Mouse (Mus musculus) fat pad, adult 2 months (tissue): ENCODE data around the gene C77080.

Experiments used
- DNase-seq: peaks from one replicate; pipeline ENCODE4 v3.0.0-alpha.2; 2011; ENCODE audit warnings: low read depth, low spot score; ENCODE audit errors: extremely low read depth

C77080 gene

GRCm38 (mm10) chr4:129241898-129242297 lies 19.3 kb downstream of the C77080 start:
- DNase-seq, result no peak

GRCm38 (mm10) chr4:129239075-129239474 lies 22.1 kb downstream of the C77080 start:
- no peak for DNase-seq

GRCm38 (mm10) chr4:129238579-129239016 lies 22.6 kb downstream of the C77080 start:
- peak; percentile 80 for DNase-seq

GRCm38 (mm10) chr4:129237843-129238441 lies 23.3 kb downstream of the C77080 start:
- DNase-seq, result no peak

GRCm38 (mm10) chr4:129236236-129236813 lies 24.9 kb downstream of the C77080 start:
- DNase-seq, result peak; percentile 83

- DNase-seq, result no peak
Measured at GRCm38 (mm10) chr4:129235147-129235546, 26.1 kb downstream of the C77080 start.

- no peak for DNase-seq
Measured at GRCm38 (mm10) chr4:129234488-129234887, 26.7 kb downstream of the C77080 start.

- no peak for DNase-seq
Measured at GRCm38 (mm10) chr4:129232561-129233360, 28.4 kb downstream of the C77080 start.

- no peak for DNase-seq
Measured at GRCm38 (mm10) chr4:129231594-129232450, 29.4 kb downstream of the C77080 start.

GRCm38 (mm10) chr4:129230926-129231325 lies 30.3 kb downstream of the C77080 start:
- no peak for DNase-seq

GRCm38 (mm10) chr4:129227985-129228381 lies 33.2 kb downstream of the C77080 start:
- DNase-seq, result no peak

- DNase-seq, result no peak
Measured at GRCm38 (mm10) chr4:129227170-129227984, 33.8 kb downstream of the C77080 start.

- no peak for DNase-seq
Measured at GRCm38 (mm10) chr4:129226441-129226963, 34.7 kb downstream of the C77080 start.

- no peak for DNase-seq
Measured at GRCm38 (mm10) chr4:129225315-129225714, 35.9 kb downstream of the C77080 start.

GRCm38 (mm10) chr4:129223421-129224281 lies 37.6 kb downstream of the C77080 start:
- no peak for DNase-seq

- no peak for DNase-seq
Measured at GRCm38 (mm10) chr4:129222019-129222925, 38.9 kb downstream of the C77080 start.

- DNase-seq, result no peak
Measured at GRCm38 (mm10) chr4:129221097-129222010, 39.9 kb downstream of the C77080 start.
